Mouse (Mus musculus) kidney, embryonic 14.5 days (tissue): ENCODE results near the gene Pde6h. TPM values are rescaled to one million over a fixed set of nuclear protein-coding genes. Genes with fewer than 3 reads are reported as not detected.
"Not testable (repeated sequence)": the region's sequence is repeated elsewhere in the genome, so short reads cannot be mapped to it uniquely, and the experiment has no call there.

Experiments
- ATAC-seq: fragments of 200-750 bp; cut with Nextera tagmentation; 2 replicates; pipeline ENCODE4 v1.8.0; 2017; ENCODE audit warnings: moderate number of reproducible peaks, mild to moderate bottlenecking, moderate TSS enrichment, moderate library complexity; ENCODE audit not compliant: low FRiP score, low TSS enrichment
- H3K27ac ChIP-seq: fragments of 300-500 bp; sonication (generic); 2 replicates; pipeline ENCODE4 v1.5.1; 2014; ENCODE audit warnings: low read depth, mild to moderate bottlenecking, low read length, moderate library complexity, mixed read lengths
- H3K27me3 ChIP-seq: fragments of 300-500 bp; sonication (generic); 2 replicates; pipeline ENCODE4 v1.6.1; 2014; ENCODE audit warnings: mild to moderate bottlenecking, low read length; ENCODE audit not compliant: control insufficient read depth, insufficient read depth
- H3K36me3 ChIP-seq: fragments of 300-500 bp; sonication (generic); 2 replicates; pipeline ENCODE4 v1.6.1; 2014; ENCODE audit warnings: low read length, mixed read lengths; ENCODE audit not compliant: control insufficient read depth, insufficient read depth
- H3K4me1 ChIP-seq: fragments of 300-500 bp; sonication (generic); 2 replicates; pipeline ENCODE4 v1.6.1; 2014; ENCODE audit warnings: low read length, mixed read lengths; ENCODE audit not compliant: control insufficient read depth, insufficient read depth
- H3K4me2 ChIP-seq: fragments of 300-500 bp; sonication (generic); replicated peaks from 2 replicates; pipeline ENCODE4 v1.6.1; 2014; ENCODE audit warnings: low read depth, mild to moderate bottlenecking, low read length
- H3K4me3 ChIP-seq: fragments of 300-500 bp; sonication (generic); 2 replicates; pipeline ENCODE4 v1.5.1; 2014; ENCODE audit warnings: mild to moderate bottlenecking, low read length
- H3K9ac ChIP-seq: fragments of 300-500 bp; sonication (generic); 2 replicates; pipeline ENCODE4 v1.6.1; 2014; ENCODE audit warnings: low read depth, mild to moderate bottlenecking, low read length, moderate library complexity
- H3K9me3 ChIP-seq: fragments of 300-500 bp; sonication (generic); 2 replicates; pipeline ENCODE4 v1.6.1; 2016; ENCODE audit warnings: low read length; ENCODE audit not compliant: control insufficient read depth
- WGBS: fragments of 180-500 bp; shearing (Covaris S2); extraction: QIAGEN DNeasy Blood & Tissue Kit; methylation state at CpG from one replicate; pipeline ENCODE4 v1.1.7; 2014; 5-methylcytosine and 5-hydroxymethylcytosine counted together
- polyA plus RNA-seq: library from polyadenylated mRNA; unstranded; fragments of >200 nt; fragmentation: Nextera tagmentation; extraction: Ambion mirVana; gene quantifications from 2 replicates; pipeline ENCODE4 v1.2.1, GENCODE M21; 2014

The Pde6h gene
- 0.11 and 0.81 TPM in 2 replicates for polyA plus RNA-seq

DNA sequence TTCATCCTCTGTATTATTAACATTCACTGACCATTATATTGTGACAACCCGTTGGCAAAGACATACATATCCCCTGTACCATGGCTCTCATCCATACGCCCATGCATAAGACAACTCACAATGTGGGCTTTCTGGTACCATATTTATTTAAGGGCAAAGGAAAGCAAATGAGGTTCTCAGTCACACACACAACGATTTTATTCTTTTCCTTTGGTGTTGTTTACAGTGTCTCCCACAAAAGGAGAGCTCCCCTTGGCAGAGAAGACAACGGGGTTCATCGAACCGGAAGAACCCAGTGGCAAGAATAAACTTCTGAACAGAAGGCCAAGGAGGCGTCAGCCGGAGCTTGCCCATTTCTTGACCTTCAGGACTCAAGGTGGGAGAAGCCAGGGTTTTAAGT lies at the start of gene Pde6h:
Pde6h (plus strand) TSS at position 301 of the 400 bp plus-strand sequence.
- Histone ChIP-seq H3K4me1 (no peaks in the 10 kb centered on the region), H3K9ac (no peak within 1 kb of the TSS), H3K4me3 (no peak within 1 kb of the TSS), H3K27me3 (no peaks in the 10 kb centered on the region), H3K4me2 (no peak within 1 kb of the TSS), H3K9me3 (no peaks in the 10 kb centered on the region), H3K36me3 (no peaks in the 10 kb centered on the region), H3K27ac (no peak within 1 kb of the TSS)
- 86% methylated on average over 8 of the region's 8 CpGs for WGBS
- no peak for ATAC-seq

DNA sequence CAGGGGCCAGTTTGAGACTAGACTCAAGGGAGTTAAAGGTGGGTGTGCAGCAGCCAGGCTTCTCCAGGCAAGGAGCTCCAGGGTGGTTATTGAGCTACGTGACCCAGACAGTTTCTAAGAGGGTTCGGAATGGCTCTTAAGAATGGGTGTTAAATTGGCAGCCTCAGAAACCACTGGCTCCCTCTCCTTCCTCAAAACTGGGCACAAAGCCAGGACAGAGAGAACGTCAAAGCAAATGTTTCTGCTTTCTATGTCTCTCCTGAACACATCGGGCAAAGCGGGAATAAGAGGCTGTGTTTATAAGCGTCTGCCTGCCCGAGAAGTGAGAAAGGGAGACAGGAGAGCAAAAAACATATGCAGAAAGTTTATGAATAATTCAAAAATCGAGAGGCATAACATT lies 49.0 kb upstream of the Pde6h start:
- Histone ChIP-seq H3K27ac (no peak overlapping the region), H3K9me3 (no peaks in the 10 kb centered on the region), H3K27me3 (no peaks in the 10 kb centered on the region), H3K4me3 (peak overlapping the region; percentile 9; the same call in 1 of the 2 replicates), H3K9ac (peak overlapping the region; percentile 35; the same call in 1 of the 2 replicates), H3K4me1 (no peaks in the 10 kb centered on the region; the same call in 1 of the 2 replicates), H3K36me3 (no peaks in the 10 kb centered on the region), H3K4me2 (no peak overlapping the region; the same call in 1 of the 2 replicates)
- 57% methylated on average over 8 of the region's 8 CpGs for WGBS
- ATAC-seq: no peak

DNA sequence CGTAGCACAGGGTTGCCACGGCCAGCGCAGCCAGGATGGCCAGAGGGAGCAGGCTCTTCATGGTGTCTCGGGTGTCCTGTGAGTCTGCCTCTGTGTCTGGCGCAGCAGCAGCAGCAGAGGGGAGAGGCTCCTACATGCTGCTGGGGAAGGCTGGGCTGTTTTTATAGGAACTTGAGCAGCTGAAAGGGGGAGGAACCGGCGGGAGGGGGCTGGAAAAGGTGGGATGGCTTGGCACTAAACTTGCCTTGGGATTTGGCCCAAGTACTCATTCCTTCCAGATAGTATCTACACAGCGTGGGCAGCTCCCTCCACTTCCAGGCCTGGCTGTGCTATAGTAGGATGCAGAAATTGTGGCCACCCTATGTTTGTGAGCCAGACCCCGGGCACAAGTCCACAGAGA lies 48.0 kb upstream of the Pde6h start, which contains the start of gene Mgp:
Mgp (minus strand) TSS at position 154 of the 400 bp plus-strand sequence.
- H3K27ac ChIP-seq: peak within 1 kb of the TSS; percentile 26; the same call in 1 of the 2 replicates
- ATAC-seq: peak; percentile 95

DNA sequence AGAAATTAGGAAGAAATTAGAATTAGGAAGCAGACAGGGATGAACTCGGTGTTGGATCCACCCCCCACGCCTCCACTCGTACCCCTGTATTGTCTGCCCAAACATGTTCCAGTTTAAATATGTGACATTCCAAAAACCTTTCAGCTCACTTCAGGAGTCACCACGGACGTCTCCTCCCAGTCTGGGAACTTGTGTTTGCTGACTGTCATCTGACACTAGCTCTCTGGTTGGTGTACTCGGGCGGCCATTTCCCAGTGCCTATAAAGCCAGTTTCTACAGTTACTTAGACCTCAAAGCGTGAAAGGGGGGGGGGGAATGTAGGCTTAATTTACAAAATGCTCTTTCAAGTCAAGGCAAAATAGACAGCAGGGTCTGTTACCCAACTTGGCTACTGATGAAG lies 42.0 kb upstream of the Pde6h start:
- H3K4me1 ChIP-seq: peaks cover 4% of the 10 kb centered on the region; the same call in 1 of the 2 replicates
- H3K9ac ChIP-seq: no peak overlapping the region
- ATAC-seq: no peak; the same call in 1 of the 2 replicates
- no peak overlapping the region for H3K4me2 ChIP-seq
- no peaks in the 10 kb centered on the region for H3K27me3 ChIP-seq
- no peaks in the 10 kb centered on the region; the same call in 1 of the 2 replicates for H3K9me3 ChIP-seq
- WGBS: 52% methylated on average over 8 of the region's 8 CpGs
- no peaks in the 10 kb centered on the region for H3K36me3 ChIP-seq
- no peak overlapping the region for H3K4me3 ChIP-seq
- no peak overlapping the region for H3K27ac ChIP-seq

More for the DNA sequence above, 48.0 kb upstream of the Pde6h start, which contains the start of gene Mgp:
- Histone ChIP-seq H3K4me1 (no peaks in the 10 kb centered on the region; the same call in 1 of the 2 replicates), H3K9me3 (no peaks in the 10 kb centered on the region; the same call in 1 of the 2 replicates), H3K4me2 (peak within 1 kb of the TSS; percentile 32), H3K9ac (peak within 1 kb of the TSS; percentile 40; the same call in 1 of the 2 replicates), H3K27me3 (no peaks in the 10 kb centered on the region), H3K36me3 (no peaks in the 10 kb centered on the region), H3K4me3 (peak within 1 kb of the TSS; percentile 33)
- 13% methylated on average over 9 of the region's 9 CpGs for WGBS

DNA sequence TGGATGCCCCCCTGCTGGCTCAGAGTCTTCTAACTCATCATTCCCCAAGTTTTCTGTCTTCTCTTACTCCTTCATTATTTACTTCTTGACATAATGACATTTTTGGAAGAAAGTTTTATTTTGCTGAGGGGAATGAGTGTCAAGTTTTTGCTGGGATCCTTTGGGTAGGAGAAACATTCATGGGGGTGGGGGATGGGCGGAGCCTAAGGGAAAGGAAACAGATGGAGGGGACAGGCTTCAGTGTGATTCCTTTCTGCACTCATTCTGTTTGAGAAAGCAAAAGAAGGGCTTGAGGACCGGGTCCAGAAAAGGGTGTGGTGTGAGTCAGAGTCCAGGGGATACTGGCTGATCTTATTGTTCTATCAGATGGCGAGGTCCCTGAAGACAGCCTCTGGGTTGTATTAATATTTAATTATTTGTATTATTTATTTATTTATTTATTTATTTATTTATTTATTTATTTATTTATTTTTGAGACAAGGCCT lies 40.2 kb upstream of the Pde6h start:
- H3K4me3 ChIP-seq: no peak overlapping the region
- no peaks in the 10 kb centered on the region for H3K36me3 ChIP-seq
- no peak overlapping the region for H3K4me2 ChIP-seq
- H3K4me1 ChIP-seq: peaks cover 4% of the 10 kb centered on the region; the same call in 1 of the 2 replicates
- peak; percentile 50; the same call in 1 of the 2 replicates for ATAC-seq
- H3K27me3 ChIP-seq: no peaks in the 10 kb centered on the region
- H3K9ac ChIP-seq: no peak overlapping the region
- H3K9me3 ChIP-seq: no peaks in the 10 kb centered on the region; the same call in 1 of the 2 replicates
- H3K27ac ChIP-seq: no peak overlapping the region; the same call in 1 of the 2 replicates
- WGBS: 78% methylated on average over 3 of the region's 3 CpGs

DNA sequence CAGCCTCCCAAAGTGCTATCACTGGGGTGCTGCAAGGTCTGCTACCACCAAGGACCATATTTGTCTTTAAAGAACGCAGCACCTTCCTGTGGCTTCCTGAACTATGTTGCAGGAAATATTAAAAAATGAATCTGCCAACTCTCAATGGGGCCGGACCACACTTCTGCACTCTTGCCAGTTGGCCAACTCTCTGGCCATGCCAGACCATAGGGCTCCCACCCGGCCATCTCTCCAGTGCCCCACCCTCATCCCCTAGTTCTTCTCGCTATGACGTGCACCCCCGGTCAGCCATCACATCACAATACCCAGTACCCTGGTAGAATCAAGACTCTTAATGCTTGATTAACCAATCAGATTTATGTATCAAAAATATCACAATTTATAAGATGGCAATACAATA lies 39.7 kb upstream of the Pde6h start:
- Histone ChIP-seq H3K9me3 (no peaks in the 10 kb centered on the region; the same call in 1 of the 2 replicates), H3K27me3 (no peaks in the 10 kb centered on the region), H3K36me3 (no peaks in the 10 kb centered on the region), H3K4me3 (no peak overlapping the region), H3K4me1 (peaks cover 4% of the 10 kb centered on the region; the same call in 1 of the 2 replicates), H3K27ac (no peak overlapping the region), H3K9ac (no peak overlapping the region), H3K4me2 (no peak overlapping the region)
- WGBS: 93% methylated on average over 6 of the region's 6 CpGs
- 0 out of 2 replicates have a peak, but pooled peaks have one; percentile 40 for ATAC-seq

DNA sequence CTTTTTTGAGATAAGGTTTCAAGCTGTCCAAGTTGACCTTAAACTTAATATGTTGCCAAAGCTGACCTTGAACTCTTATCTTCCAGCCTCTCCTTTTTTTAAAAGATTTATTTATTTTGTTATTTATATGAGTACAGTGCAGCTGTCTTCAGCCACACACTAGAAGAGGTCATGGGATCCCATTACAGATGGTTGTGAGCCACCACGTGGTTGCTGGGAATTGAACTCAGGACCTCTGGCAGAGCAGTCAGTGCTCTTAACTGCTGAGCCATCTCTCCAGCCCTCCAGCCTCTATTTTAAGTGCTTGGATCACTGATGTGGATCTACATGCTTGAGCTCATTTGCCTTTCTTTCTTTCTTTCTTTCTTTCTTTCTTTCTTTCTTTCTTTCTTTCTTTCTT lies 38.9 kb upstream of the Pde6h start:
- not testable (repeated sequence) for ATAC-seq

DNA sequence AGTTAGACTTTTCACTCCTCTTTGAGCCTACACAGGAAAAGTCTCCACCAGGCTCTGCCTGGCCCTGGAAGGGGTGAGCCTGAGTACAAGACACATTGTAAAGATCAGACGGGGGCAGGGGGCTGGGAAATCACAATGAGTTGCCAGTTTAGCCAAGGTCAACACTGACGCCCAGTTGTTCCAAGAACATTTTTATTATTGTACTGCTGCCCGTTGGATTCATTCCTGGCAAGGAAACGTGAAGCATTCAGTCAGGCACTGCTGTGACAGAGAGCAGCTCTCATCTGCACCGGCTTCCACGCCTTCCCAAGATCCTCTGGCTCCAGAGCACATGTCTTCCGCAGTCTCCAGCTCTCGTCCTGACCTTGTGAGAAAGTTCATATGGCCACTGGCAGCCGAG lies 35.8 kb upstream of the Pde6h start:
- Histone ChIP-seq H3K4me2 (no peak overlapping the region), H3K9me3 (no peaks in the 10 kb centered on the region), H3K4me1 (peaks cover 4% of the 10 kb centered on the region; the same call in 1 of the 2 replicates), H3K27me3 (no peaks in the 10 kb centered on the region), H3K27ac (peak overlapping the region; percentile 39; the same call in 1 of the 2 replicates), H3K36me3 (no peaks in the 10 kb centered on the region), H3K4me3 (no peak overlapping the region), H3K9ac (no peak overlapping the region)
- no peak for ATAC-seq
- WGBS: 51% methylated on average over 9 of the region's 9 CpGs

More for the DNA sequence above, 38.9 kb upstream of the Pde6h start:
- H3K4me1 ChIP-seq, H3K4me3 ChIP-seq, H3K27ac ChIP-seq, H3K9ac ChIP-seq, H3K27me3 ChIP-seq, H3K9me3 ChIP-seq, H3K4me2 ChIP-seq, H3K36me3 ChIP-seq: not testable (repeated sequence)
- 13% methylated on average over 1 of the region's 1 CpGs for WGBS

DNA sequence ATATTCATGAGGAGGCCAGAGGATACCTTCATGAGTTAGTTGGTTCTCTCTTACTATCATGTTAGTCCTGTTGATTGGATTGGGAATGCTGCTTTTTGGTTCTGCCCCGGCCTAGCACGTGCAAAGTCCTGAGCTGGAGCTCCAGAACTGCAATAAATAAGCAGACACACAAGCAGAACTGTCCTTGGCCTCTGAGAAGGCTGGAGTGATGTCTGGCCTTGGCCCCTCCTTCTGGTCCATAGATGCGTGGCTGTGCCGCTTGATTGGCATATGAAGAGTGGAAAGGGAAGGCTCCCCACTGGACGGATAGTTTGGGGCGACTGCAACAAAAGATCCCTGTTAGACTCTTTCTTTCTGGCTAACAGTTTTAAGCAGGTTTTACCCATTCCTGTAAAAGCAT lies 34.6 kb upstream of the Pde6h start:
- WGBS: 90% methylated on average over 6 of the region's 6 CpGs
- no peak overlapping the region for H3K27ac ChIP-seq

More for the DNA sequence above, 34.6 kb upstream of the Pde6h start:
- H3K27me3 ChIP-seq: no peaks in the 10 kb centered on the region
- no peaks in the 10 kb centered on the region for H3K4me1 ChIP-seq
- H3K36me3 ChIP-seq: no peaks in the 10 kb centered on the region
- H3K4me3 ChIP-seq: no peak overlapping the region
- H3K9ac ChIP-seq: no peak overlapping the region
- H3K9me3 ChIP-seq: no peaks in the 10 kb centered on the region
- no peak overlapping the region for H3K4me2 ChIP-seq
- ATAC-seq: no peak
